Mouse (Mus musculus): ENCODE measurements around the gene Gm33815. TPM values are rescaled to one million over a fixed set of nuclear protein-coding genes. Genes with fewer than 3 reads are reported as not detected.

The Gm33815 gene
- not detected for polyA plus RNA-seq (2014; fragmentation: Illumina TruSeq; extraction: RNeasy Lipid Tissue Mini Kit (QIAGEN cat#74804); ENCODE audit: low read depth, low replicate concordance)

GRCm38 (mm10) chrY:69320832-69321231, at the start of gene Gm33815:
TSS of gene Gm33815 (plus strand) at chrY:69321132.

